Comparison of ENCODE assay signal across 8 mouse cellular contexts in genomic region chr10:126905650-126906075, GRCm38 (mm10). TPM values are rescaled to one million over a fixed set of nuclear protein-coding genes. Genes with fewer than 3 reads are reported as not detected.
DNase-seq lines count a peak whose midpoint lies in the region; ATAC-seq and TF ChIP-seq lines count a peak whose summit lies in the region.

No protein-coding gene starts in this region.

- TF ChIP-seq CTCF in brain, embryonic 14.5 days (IDR thresholded peaks at IDR 0.05; ENCODE audit: borderline replicate concordance, extremely low read depth, insufficient read depth, insufficient read length) = peak; percentile 25; the same call in 1 of the 2 replicates
- 0 out of 2 replicates have a peak, but pooled peaks have one; percentile 3 for TF ChIP-seq CTCF in liver, adult 2 months (IDR thresholded peaks at IDR 0.05; ENCODE audit: low read depth, low read length)

- WGBS in heart, embryonic 11.5 days (ENCODE audit: insufficient replicate concordance) = 1% methylated on average over 30 of the region's 30 CpGs
- WGBS in kidney, embryonic 16.5 days = 1% methylated on average over 30 of the region's 30 CpGs
- WGBS in liver, adult 2 months = under 1% methylated on average over 30 of the region's 30 CpGs

- peak overlapping the region; percentile 71 for H3K4me3 ChIP-seq in erythroblast, embryonic 14.5 days (replicated peaks)
- peak overlapping the region; percentile 54 for H3K4me3 ChIP-seq in heart, embryonic 11.5 days (ENCODE audit: low read depth, low read length)
- H3K4me3 ChIP-seq in kidney, embryonic 16.5 days (ENCODE audit: low read length) = peak overlapping the region; percentile 57
- peak overlapping the region; percentile 51 for H3K4me3 ChIP-seq in liver, adult 2 months (ENCODE audit: insufficient read depth, low read depth, low read length)
- H3K4me3 ChIP-seq in myocyte = peak overlapping the region; percentile 28

- no peaks in the 10 kb centered on the region for H3K27me3 ChIP-seq in erythroblast, embryonic 14.5 days (ENCODE audit: control insufficient read depth)
- no peaks in the 10 kb centered on the region for H3K27me3 ChIP-seq in heart, embryonic 11.5 days (ENCODE audit: control insufficient read depth, insufficient read depth, low read length)
- no peaks in the 10 kb centered on the region for H3K27me3 ChIP-seq in kidney, embryonic 16.5 days (ENCODE audit: insufficient read depth, low read length)
- H3K27me3 ChIP-seq in liver, adult 2 months (ENCODE audit: control insufficient read depth, insufficient read depth, low read length) = no peaks in the 10 kb centered on the region
- H3K27me3 ChIP-seq in myocyte (ENCODE audit: control insufficient read depth, insufficient read depth, insufficient read length) = no peaks in the 10 kb centered on the region
- no peaks in the 10 kb centered on the region; the same call in 1 of the 2 replicates for H3K27me3 ChIP-seq in splenic B cell, adult 2 months (ENCODE audit: control insufficient read depth, insufficient read depth, low read length, poor library complexity, severe bottlenecking)

- peak; percentile 24; the same call in 1 of the 2 replicates for TF ChIP-seq POLR2A in brain, embryonic 14.5 days (IDR thresholded peaks at IDR 0.05; ENCODE audit: borderline replicate concordance, extremely low read depth, insufficient read depth, insufficient read length, poor library complexity, severe bottlenecking)
- peak; percentile 87 for TF ChIP-seq POLR2A in liver, adult 2 months (IDR thresholded peaks at IDR 0.05; ENCODE audit: extremely low read depth, insufficient read depth, low read length)
- TF ChIP-seq POLR2A in myocyte (IDR thresholded peaks at IDR 0.05; ENCODE audit: insufficient read length, low read depth) = peak; percentile 83

- no peak overlapping the region for H3ac ChIP-seq in myocyte (ENCODE audit: control insufficient read depth, insufficient read length)

- H3K9me3 ChIP-seq in erythroblast, embryonic 14.5 days (ENCODE audit: control insufficient read depth, low read length) = peaks cover 3% of the 10 kb centered on the region; the same call in 1 of the 2 replicates
- H3K9me3 ChIP-seq in heart, embryonic 11.5 days (replicated peaks; ENCODE audit: control insufficient read depth, low read length) = no peaks in the 10 kb centered on the region
- H3K9me3 ChIP-seq in kidney, embryonic 16.5 days (ENCODE audit: low read length) = no peaks in the 10 kb centered on the region

- no peaks in the 10 kb centered on the region for H3K79me2 ChIP-seq in liver, adult 2 months (ENCODE audit: control insufficient read depth, insufficient read depth, low read length)
- no peaks in the 10 kb centered on the region for H3K79me2 ChIP-seq in myocyte (ENCODE audit: control insufficient read depth, insufficient read depth)

- peaks cover 20% of the 10 kb centered on the region for H3K4me1 ChIP-seq in erythroblast, embryonic 14.5 days (ENCODE audit: control insufficient read depth)
- no peaks in the 10 kb centered on the region for H3K4me1 ChIP-seq in heart, embryonic 11.5 days (ENCODE audit: control insufficient read depth, insufficient read depth, low read length)
- H3K4me1 ChIP-seq in kidney, embryonic 16.5 days (ENCODE audit: insufficient read depth, low read length) = peaks cover 5% of the 10 kb centered on the region; the same call in 1 of the 2 replicates
- H3K4me1 ChIP-seq in liver, adult 2 months (ENCODE audit: control insufficient read depth, insufficient read depth, low read length) = no peaks in the 10 kb centered on the region

- H3K27ac ChIP-seq in heart, embryonic 11.5 days (ENCODE audit: low read depth, low read length) = peak overlapping the region; percentile 80
- H3K27ac ChIP-seq in kidney, embryonic 16.5 days (ENCODE audit: low read length) = peak overlapping the region; percentile 94
- H3K27ac ChIP-seq in liver, adult 2 months (replicated peaks; ENCODE audit: insufficient read depth, low read depth, low read length) = peak overlapping the region; percentile 84

- peak overlapping the region; percentile 88 for H3K4me2 ChIP-seq in heart, embryonic 11.5 days
- H3K4me2 ChIP-seq in kidney, embryonic 16.5 days (replicated peaks; ENCODE audit: low read depth, low read length) = peak overlapping the region; percentile 71
- H3K4me2 ChIP-seq in myocyte (ENCODE audit: low read depth) = peak overlapping the region; percentile 69

- peak overlapping the region; percentile 79 for H3K9ac ChIP-seq in heart, embryonic 11.5 days (ENCODE audit: low read depth, low read length)
- peak overlapping the region; percentile 82 for H3K9ac ChIP-seq in kidney, embryonic 16.5 days (replicated peaks; ENCODE audit: low read length)
- H3K9ac ChIP-seq in liver, adult 2 months (ENCODE audit: low read depth, low read length) = peak overlapping the region; percentile 62

- no peaks in the 10 kb centered on the region for H3K36me3 ChIP-seq in erythroblast, embryonic 14.5 days (ENCODE audit: control insufficient read depth)
- no peaks in the 10 kb centered on the region for H3K36me3 ChIP-seq in heart, embryonic 11.5 days (ENCODE audit: control insufficient read depth, insufficient read depth, low read length)
- no peaks in the 10 kb centered on the region for H3K36me3 ChIP-seq in kidney, embryonic 16.5 days (ENCODE audit: insufficient read depth, low read length)
- no peaks in the 10 kb centered on the region for H3K36me3 ChIP-seq in liver, adult 2 months (ENCODE audit: control insufficient read depth, insufficient read depth, low read length)
- H3K36me3 ChIP-seq in myocyte (ENCODE audit: control insufficient read depth, insufficient read depth) = no peaks in the 10 kb centered on the region
- no peaks in the 10 kb centered on the region for H3K36me3 ChIP-seq in splenic B cell, adult 2 months (ENCODE audit: control insufficient read depth, insufficient read depth, low read length, poor library complexity, severe bottlenecking)

- DNase-seq in B cell, adult 2 months = peak; percentile 68
- peak; percentile 97 for DNase-seq in brain, embryonic 14.5 days (ENCODE audit: low read depth)
- DNase-seq in liver, adult 2 months (ENCODE audit: extremely low read depth, low read depth, low spot score) = peak; percentile 82
- peak; percentile 80 for DNase-seq in splenic B cell, adult 2 months (ENCODE audit: low read depth, low spot score)

- ATAC-seq in heart, embryonic 11.5 days (replicated peaks; ENCODE audit: insufficient number of reproducible peaks, low FRiP score, low TSS enrichment) = peak; percentile 79
- peak; percentile 73 for ATAC-seq in kidney, embryonic 16.5 days (ENCODE audit: low FRiP score, low TSS enrichment)

TF ChIP-seq in myocyte, 11 proteins besides CTCF, POLR2A, EP300 and RAD21:
- TF ChIP-seq SRF (IDR thresholded peaks at IDR 0.05; ENCODE audit: control insufficient read depth, insufficient read length, low read depth) (no peak), CEBPB (IDR thresholded peaks at IDR 0.05; ENCODE audit: insufficient read depth, poor library complexity, severe bottlenecking) (peak; percentile 28; the same call in 1 of the 2 replicates), POLR2AphosphoS2 (IDR thresholded peaks at IDR 0.05; ENCODE audit: insufficient read length, low read depth) (peak; percentile 86)

RNA-seq across cellular contexts. Expression of gene Atp23, which starts 4.5 kb away (rescaled TPM):
- 8.6 and 9.6 TPM in 2 replicates for polyA plus RNA-seq in brain, embryonic 14.5 days (2012; rRNA removed)
- polyA plus RNA-seq in erythroblast, embryonic 14.5 days (2012) = 0.07 and 0.09 TPM in 2 replicates
- 9.4 and 11.7 TPM in 2 replicates for polyA plus RNA-seq in heart, embryonic 11.5 days (2014; fragmentation: Nextera tagmentation; extraction: Ambion mirVana)
- polyA plus RNA-seq in kidney, embryonic 16.5 days (2015; fragmentation: Nextera tagmentation; extraction: Ambion mirVana) = 16.5 and 18.4 TPM in 2 replicates
- total RNA-seq in liver, adult 2 months (2014; rRNA removed) = 5.9 and 8.3 TPM in 2 replicates
- 5.5 and 6.4 TPM in 2 replicates for polyA plus RNA-seq in liver, adult 2 months (2012; rRNA removed)
- polyA plus RNA-seq in myocyte (2012; fragmentation: generic; extraction: Trizol) = 6.3 TPM

Comparison
In these comparisons a context has a peak if more than half of its experiments do, and no peak if none do; other contexts are left out.
1. Peak in every context shown above with its lines: DNase-seq, ATAC-seq, H3K4me3 ChIP-seq and H3K27ac ChIP-seq.
2. POLR2A ChIP-seq: peak in every context shown above with its lines; median percentile 87 in liver, adult 2 months; 83 in myocyte; 24 in brain, embryonic 14.5 days.